Mouse (Mus musculus): ENCODE data around the gene Hexb.
A peak's percentile ranks its signal among the peaks of the same experiment; 100 is the strongest.

The Hexb gene

DNA sequence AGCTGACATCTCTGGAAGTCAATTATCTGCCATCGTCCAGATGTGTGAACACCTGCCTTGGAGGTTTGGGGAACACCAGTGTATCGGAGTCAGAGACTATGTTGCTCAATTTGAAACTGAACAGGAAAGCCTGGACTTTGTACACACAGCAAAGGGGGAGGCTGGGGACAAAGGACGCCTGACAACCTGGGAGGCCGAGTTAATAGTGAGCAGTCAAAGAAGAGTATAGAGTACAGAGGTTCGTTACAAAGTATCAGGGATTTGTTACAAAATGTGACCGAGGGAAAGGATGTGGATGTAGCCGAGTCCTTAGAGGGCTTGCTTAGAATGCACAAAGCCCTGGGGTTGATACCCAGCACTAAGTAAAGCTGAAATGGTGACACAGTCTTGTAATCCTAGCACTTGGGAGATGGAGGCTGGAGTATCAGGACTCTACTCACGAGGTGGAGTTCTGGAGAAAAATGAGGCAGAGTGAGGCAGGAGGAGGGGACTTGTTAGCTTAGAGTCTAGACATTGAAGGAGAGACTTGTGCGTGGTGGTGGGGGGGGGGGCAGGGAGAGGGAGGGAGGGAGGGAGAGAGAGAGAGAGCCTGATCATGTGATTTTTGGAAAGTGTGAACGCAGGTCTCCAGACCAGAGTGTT lies 26.3 kb upstream of the Hexb start:
- no peak for DNase-seq (ENCODE audit: low read depth)

- DNase-seq (ENCODE audit: low read depth), result no peak
These were observed 25.7 kb upstream of the Hexb start for GRCm38 (mm10) chr13:97223856-97224255.

GRCm38 (mm10) chr13:97220022-97220421 lies 21.9 kb upstream of the Hexb start:
- no peak for DNase-seq (ENCODE audit: low read depth)

- no peak for DNase-seq (ENCODE audit: low read depth)
These were observed 18.0 kb upstream of the Hexb start for GRCm38 (mm10) chr13:97216196-97216595.

- DNase-seq (ENCODE audit: low read depth), result no peak
These were observed 17.4 kb upstream of the Hexb start for GRCm38 (mm10) chr13:97215563-97215962.

DNA sequence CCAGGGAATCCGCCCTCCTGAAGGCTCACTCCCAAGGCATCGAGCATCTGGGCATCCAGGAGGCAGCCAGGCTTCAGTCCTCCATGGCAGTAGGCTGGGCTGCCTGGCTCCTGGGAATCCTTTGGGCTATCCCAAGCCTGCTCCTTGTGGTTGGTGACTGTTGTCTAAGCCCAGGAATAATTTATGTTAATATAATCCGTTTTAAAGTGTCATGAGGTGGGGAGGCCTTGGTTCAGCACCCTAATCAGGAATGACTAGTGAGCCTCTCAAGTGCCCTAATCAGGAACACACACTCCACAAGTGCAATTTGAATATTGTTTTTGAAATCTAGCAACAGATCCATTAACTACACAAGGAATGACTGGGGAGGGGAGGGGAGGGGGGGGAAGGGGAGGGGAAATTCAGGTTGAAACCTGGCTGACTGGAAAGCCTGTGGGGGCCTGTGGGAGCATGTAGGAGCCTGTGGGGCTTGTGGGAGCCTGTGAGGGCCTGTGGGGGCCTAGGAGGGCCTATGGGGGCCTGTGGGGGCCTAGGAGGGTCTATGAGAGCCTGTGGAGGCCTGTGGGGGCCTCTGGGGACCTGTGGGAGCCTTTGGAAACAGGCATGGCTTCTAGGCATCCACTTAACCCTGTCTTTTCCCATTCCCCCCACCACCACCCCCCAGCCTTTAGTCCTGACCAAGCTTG lies 16.6 kb upstream of the Hexb start:
- no peak for DNase-seq (ENCODE audit: low read depth)

- DNase-seq (ENCODE audit: low read depth), result no peak
These were observed 10.4 kb upstream of the Hexb start for GRCm38 (mm10) chr13:97208500-97209010.

GRCm38 (mm10) chr13:97208112-97208478 lies 9.9 kb upstream of the Hexb start:
- no peak for DNase-seq (ENCODE audit: low read depth)

DNA sequence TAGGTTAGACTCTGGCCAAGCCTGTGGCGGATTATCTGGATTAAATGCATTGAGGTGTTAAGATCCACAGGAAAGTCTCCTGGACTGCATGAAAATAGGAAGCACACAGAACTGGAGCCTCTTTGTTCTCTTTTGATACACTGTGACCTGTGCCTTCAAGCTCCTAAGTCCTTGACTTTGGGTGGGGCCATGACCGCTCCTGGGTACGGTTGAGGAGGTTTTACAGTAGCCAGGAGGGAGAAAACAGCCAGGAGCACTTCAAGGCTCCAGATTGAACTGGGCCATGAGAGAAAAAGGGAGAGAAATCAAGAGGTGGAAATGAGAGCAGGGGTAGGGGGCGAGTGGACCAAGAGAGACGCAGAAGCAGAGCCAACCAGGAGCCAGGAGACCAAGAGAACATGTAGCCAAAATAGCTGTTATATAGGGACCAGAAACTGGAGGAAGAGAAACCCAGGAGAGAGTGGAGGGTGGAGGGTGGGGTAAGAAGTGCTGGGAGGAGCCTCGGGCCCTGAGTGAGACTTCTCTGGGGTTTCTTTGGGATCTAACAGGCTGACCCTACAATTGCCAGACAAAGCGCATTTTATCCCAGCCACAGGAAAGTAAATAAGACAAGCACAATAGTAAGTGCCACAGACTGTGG lies 9.4 kb upstream of the Hexb start:
- no peak for DNase-seq (ENCODE audit: low read depth)

GRCm38 (mm10) chr13:97206046-97206445 lies 7.9 kb upstream of the Hexb start:
- DNase-seq (ENCODE audit: low read depth), result no peak

GRCm38 (mm10) chr13:97205052-97205701 lies 7.0 kb upstream of the Hexb start:
- peak; percentile 83 for DNase-seq (ENCODE audit: low read depth)

GRCm38 (mm10) chr13:97201896-97202295 lies 3.7 kb upstream of the Hexb start:
- no peak for DNase-seq (ENCODE audit: low read depth)

DNA sequence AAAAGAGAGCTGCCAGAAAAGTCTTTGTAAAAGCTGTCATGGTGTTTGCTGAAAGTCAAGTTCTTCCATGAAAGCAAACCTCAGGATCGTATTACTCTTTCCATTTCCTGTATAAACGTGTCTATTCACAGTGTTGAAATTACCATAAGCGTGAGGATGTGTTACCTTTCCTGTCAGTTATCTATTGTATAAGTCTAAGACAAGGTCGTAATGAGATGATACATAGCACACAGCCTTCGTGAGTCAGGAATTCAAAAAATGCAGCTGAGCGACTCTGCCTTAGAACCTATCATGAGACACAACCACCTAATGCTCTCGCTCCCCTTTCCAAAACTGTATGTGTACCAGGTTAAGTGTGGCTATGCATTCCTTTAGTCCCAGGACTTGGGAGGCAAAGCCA lies 2.9 kb upstream of the Hexb start:
- DNase-seq (ENCODE audit: low read depth), result no peak

- no peak for DNase-seq (ENCODE audit: low read depth)
These were observed 966 bp upstream of the Hexb start for GRCm38 (mm10) chr13:97199123-97199522.

DNA sequence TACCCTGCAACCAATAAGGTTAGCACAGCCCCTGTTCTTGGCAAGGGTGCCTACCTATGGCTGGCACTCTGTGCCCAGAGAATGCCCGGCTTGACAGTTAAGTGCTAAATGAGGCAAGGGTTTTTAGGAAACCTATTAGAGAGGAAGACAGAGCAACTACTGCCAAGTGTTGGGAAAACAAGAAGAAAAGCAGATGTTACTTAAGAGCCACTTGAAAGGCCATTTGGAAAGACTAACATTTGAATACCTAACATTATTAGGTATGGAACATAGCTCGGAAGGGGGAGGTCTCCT lies 1.3 kb downstream of the Hexb start:
- no peak for DNase-seq (ENCODE audit: low read depth)

GRCm38 (mm10) chr13:97196186-97196924 lies 1.8 kb downstream of the Hexb start:
- no peak for DNase-seq (ENCODE audit: low read depth)

- peak; percentile 37 for DNase-seq (ENCODE audit: low read depth)
These were observed 4.7 kb downstream of the Hexb start for GRCm38 (mm10) chr13:97193420-97193819.

GRCm38 (mm10) chr13:97192649-97193048 lies 5.5 kb downstream of the Hexb start:
- DNase-seq (ENCODE audit: low read depth), result no peak

DNA sequence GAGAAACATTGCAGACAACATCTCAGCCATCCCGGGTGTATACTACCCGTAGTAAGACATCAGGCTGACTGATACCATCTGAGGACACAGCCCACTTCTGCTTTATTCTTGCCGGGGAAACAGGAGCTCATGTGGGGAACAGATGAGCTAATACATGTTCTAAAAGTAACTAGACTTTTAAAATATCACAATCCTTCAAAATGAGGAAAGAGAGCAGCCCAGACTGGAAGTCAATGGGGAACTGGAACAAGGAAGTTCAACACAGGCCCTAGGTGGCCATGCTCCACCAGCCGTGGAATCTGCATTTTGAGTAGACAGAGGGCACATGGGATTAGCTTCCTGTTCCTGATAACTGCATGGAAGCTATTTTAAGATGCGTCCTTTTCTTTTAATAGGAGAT lies 10.5 kb downstream of the Hexb start:
- DNase-seq (ENCODE audit: low read depth), result no peak

DNA sequence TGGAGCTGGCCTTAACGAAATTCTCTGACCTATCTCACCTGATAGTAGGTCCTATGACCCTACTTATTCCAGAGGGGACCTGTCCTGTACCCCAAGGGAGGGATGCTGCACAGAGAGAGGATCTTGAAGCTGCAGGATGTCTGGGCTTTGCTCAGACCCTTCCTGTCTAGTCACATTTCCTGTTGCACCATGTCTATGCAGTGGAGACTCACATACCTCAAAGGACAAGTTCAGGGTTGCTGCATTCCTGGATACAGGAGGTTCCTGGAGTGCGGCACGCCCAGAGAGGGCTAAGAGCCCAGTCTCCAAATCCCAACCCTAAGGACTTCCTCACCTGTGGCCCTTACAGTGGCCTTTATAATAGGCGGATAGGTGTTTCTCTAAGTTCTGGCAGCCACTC lies 11.8 kb downstream of the Hexb start:
- no peak for DNase-seq (ENCODE audit: low read depth)

GRCm38 (mm10) chr13:97184656-97185055 lies 13.5 kb downstream of the Hexb start:
- DNase-seq (ENCODE audit: low read depth), result no peak

DNA sequence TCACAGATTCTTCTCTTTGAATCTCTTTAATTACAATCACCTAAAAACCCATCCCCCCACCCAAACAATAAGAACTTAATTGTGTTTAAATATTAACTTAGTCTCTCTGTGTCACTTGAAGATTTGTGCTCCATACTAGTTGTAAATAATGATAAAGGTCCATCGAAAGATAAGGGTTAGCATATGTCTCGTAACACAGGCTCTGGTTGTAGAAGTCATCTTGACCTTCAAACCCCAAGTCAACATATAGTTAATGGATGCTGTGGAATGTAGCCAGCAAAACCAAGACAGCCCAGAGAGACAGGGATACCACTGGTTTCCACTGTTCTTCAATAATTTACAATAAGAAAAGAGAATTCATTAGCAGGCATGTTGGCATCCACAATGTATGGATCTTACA lies 14.0 kb downstream of the Hexb start:
- no peak for DNase-seq (ENCODE audit: low read depth)
